Mouse (Mus musculus) lung, adult 10 weeks (tissue): ENCODE measurements around the gene Plekhh1. TPM values are rescaled to one million over a fixed set of nuclear protein-coding genes. Genes with fewer than 3 reads are reported as not detected.

Source experiments
- polyA plus RNA-seq: library from polyadenylated mRNA; stranded (reverse); fragments of 350-450 nt; fragmentation: Illumina TruSeq; extraction: RNeasy Lipid Tissue Mini Kit (QIAGEN cat#74804); gene quantifications from one replicate; pipeline ENCODE4 v1.2.3, GENCODE M21; 2014; ENCODE audit warnings: low read depth, low replicate concordance; ENCODE audit not compliant: insufficient read depth

The Plekhh1 gene
- polyA plus RNA-seq = 3.8 TPM

DNA sequence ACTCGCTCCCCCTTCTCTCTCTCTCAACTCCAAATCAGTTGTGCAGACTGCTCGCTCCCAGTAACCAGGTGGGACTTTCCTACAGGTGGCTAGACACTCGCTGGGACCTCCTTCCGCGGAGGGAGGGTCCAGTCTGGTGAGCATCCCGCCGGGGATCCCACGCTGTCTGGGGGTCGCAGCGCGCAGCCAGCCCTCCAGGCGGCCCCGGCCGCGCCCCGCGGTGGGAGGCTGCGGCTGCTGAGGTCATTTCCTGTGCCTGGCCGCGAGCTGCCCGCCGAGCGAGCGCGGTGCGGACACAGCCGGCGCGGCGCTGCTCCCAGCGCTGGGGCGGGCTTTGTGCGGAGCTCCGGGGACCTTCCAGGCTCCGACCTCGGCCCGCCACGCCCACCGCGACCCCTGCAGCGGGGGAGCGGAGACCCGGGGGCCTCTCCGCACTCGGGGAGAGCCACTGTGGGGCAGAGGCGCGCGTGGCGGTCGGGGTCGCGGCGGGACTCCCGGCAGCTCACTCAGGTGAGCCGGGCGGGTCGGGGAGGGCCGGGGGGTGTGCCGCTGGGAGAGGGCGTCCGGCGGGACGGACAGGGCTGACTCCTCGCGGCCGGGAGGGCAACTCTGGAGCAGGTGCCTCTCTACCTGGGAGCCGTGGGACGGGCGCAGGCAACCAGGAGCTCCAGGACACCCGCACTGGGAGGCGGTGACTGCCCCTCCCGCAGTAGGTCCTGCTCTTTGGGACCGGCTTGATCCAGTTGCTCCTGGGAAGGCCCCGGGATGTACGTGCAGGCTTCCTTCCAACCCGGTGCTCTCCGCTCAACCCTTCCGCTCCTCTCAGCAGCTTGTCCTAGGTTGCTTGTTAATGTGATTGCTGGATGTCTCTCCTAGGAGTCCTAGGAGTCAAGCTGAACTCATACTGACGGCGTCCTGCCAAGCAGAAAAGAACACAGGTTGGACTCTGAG lies at the start of gene Plekhh1:
TSS of gene Plekhh1 (plus strand) at position 253 of the 951 bp plus-strand sequence.

DNA sequence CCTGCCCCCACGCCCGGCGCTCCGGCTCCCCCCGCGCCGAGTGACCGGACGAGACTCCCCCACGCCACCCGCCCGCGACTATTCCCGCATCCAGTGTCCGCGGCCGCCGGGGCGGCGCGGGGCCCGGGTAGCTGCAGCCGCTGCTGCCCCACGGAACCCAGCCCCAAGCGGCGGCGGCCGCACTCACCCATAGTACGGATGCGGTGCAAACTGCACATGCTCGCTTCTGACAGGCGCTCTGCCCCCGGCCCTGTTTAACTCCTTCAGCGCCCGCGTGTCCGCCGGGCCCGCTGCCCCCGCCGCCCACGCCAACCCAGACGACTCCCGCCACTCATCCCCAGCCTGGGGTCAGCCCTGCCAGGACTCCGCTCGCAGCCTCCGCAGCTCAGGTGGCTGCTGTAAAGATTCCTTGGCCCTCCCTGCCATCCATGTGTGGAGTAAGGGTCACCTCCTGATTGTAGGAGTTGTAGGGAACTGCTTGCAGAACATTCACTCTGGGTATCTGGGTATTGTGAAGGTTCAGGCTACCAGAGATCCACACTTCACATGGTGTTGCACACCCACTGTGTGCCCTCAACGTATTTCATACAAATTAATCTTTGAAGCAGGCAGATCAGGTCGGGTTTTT lies 21.7 kb upstream of the Plekhh1 start, which contains the start of gene Tmem229b:
TSS of gene Tmem229b (minus strand) at position 502 of the 628 bp plus-strand sequence.

DNA sequence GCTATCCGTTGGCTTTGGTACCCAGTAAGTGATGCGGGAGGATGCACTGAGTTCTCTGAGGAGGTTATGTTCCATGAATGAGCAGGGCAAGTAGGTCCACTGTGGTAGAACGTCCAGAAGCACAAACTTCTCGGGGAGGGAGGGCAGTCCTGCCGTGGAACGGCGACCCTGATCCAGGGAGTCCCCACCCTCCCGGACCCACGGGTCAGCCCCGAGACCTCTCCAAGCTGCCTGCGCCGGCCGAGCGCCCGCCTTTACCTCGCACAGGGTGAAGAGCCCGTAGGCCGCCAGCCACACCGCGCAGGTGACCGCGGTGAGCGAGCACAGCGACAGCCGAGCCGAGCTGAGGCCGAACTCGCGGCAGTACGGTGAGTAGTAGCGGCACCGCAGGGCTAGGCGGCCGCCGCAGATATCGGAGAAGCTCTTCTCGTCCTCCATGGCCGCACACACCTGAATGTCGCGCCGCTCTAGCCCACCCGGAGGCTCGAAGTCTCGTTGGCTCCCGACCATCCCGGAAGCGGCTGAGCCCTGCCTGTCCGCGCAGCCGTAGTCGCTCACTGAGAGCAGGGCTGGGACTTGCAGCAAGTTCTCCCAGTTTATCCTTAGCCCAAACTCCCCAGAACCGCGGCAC lies 60.3 kb downstream of the Plekhh1 start, which contains the start of gene Pigh:
TSS of gene Pigh (minus strand) at position 470 of the 631 bp plus-strand sequence.

DNA sequence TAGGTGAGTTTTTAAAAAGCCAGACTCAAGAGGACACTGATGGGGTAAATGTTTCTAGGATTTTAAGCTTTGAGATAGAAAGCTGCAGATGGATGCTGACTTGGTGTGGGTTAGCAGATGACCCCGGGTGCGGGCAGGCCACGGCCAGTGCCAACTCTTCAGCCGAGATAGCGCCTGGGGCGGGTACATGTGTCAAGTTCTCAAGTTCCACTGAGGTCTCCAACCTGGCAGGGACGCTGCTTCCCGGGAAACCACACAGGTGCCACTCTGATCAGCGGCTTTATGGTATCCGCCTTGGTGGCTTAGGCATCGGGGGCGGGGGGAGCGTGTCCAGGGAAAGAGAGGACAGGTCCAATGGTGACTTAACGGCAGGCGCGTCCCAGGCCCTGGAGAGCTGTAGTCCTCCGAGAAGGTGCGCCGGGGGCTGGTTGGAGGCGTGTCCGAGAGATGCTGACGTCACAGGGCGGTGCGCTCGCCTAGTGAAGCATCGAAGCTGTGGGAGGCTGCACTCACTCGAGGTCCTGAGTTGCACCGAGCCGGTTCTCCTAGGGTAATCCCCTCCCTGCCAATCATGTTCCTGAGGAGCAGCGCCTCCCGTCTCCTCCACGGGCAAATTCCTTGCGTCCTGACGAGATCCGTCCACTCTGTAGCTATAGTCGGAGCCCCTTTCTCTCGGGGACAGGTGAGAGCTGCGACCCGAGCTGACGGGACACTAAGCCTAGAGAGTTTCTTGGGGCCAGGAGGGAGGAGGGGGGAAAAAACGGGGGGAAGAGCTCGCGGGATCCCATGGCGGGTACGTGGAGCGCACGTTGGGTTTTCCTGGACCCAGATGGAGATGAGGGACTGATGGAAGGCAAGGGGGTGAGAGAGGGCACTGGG lies 101.6 kb downstream of the Plekhh1 start, which contains the start of gene Arg2:
TSS of gene Arg2 (plus strand) at position 479 of the 879 bp plus-strand sequence.

Other genes starting within 250 kb of the Plekhh1 start
- gene Atp6v1d, start 167.5 kb upstream of the Plekhh1 start, polyA plus RNA-seq = 58.9 TPM
- 30.2 TPM for gene Eif2s1, start 167.3 kb upstream of the Plekhh1 start, polyA plus RNA-seq
- 0.77 TPM for gene Plek2, start 122.2 kb upstream of the Plekhh1 start, polyA plus RNA-seq
- gene Tmem229b, start 21.5 kb upstream of the Plekhh1 start, polyA plus RNA-seq = 7.6 TPM
- 8.8 TPM for gene Pigh, start 60.5 kb downstream of the Plekhh1 start, polyA plus RNA-seq
- 9.8 TPM for gene Arg2, start 101.6 kb downstream of the Plekhh1 start, polyA plus RNA-seq
- gene Vti1b, start 143.5 kb downstream of the Plekhh1 start, polyA plus RNA-seq = 117 TPM
- gene Rdh11, start 163.1 kb downstream of the Plekhh1 start, polyA plus RNA-seq = 12.8 TPM
- 2.0 TPM for gene Rdh12, start 179.8 kb downstream of the Plekhh1 start, polyA plus RNA-seq